Mouse (Mus musculus) bone marrow, adult 2 months (tissue): ENCODE measurements around the gene Ndufs1.

ENCODE experiments used
- CTCF ChIP-seq: fragments of 200-500 bp; IDR thresholded peaks from 2 replicates; pipeline ENCODE4 v1.5.1; 2011; ENCODE audit warnings: low read length, control low read depth; ENCODE audit not compliant: control insufficient read depth, insufficient read depth
- POLR2A ChIP-seq: fragments of 200-500 bp; IDR thresholded peaks from 2 replicates; pipeline ENCODE4 v1.6.1; 2011; ENCODE audit warnings: low read depth, mild to moderate bottlenecking, control low read depth, low read length, borderline replicate concordance; ENCODE audit not compliant: control insufficient read depth

DNA sequence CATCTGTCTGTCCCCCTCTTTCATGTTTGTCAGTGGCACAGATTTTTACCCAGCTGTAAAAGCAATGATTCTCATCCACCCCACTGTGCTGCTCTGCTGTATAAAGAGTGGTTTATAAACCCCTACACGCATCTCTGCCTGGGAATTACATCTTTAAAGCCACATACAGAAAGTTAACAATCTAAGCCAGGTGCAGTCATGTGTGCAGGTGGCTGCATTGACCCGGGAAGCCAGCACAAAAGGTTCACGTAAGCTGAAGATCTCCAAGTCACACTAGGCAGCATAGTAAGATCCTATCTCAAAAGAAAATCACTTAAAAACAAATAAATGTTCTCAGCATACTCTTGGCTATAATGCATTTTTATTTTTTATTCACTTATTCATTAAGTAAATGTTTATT lies 47.4 kb downstream of the Ndufs1 start:
- no peak for TF ChIP-seq CTCF
- no peak for TF ChIP-seq POLR2A
